Mouse (Mus musculus): Measurements from ENCODE around the gene Camta1.

The Camta1 gene

GRCm38 (mm10) chr4:151471886-151472285 is 389.8 kb downstream of the Camta1 start:
- in situ Hi-C loops (cut with MboI, MseI) = no loop called here

- in situ Hi-C loops (cut with MboI, MseI) = no loop called here
Observed at GRCm38 (mm10) chr4:151468381-151468780, 393.3 kb downstream of the Camta1 start.

GRCm38 (mm10) chr4:151458686-151459085 is 403.0 kb downstream of the Camta1 start:
- in situ Hi-C loops (cut with MboI, MseI) = no loop called here

- in situ Hi-C loops (cut with MboI, MseI) = no loop called here
Observed at GRCm38 (mm10) chr4:151454611-151455010, 407.1 kb downstream of the Camta1 start.

GRCm38 (mm10) chr4:151454065-151454464 is 407.6 kb downstream of the Camta1 start:
- in situ Hi-C loops (cut with MboI, MseI) = no loop called here

GRCm38 (mm10) chr4:151451885-151452284 is 409.8 kb downstream of the Camta1 start:
- in situ Hi-C loops (cut with MboI, MseI) = no loop called here

- in situ Hi-C loops (cut with MboI, MseI) = no loop called here
Observed at GRCm38 (mm10) chr4:151449981-151450380, 411.7 kb downstream of the Camta1 start.

- in situ Hi-C loops (cut with MboI, MseI) = no loop called here
Observed at GRCm38 (mm10) chr4:151448341-151448740, 413.3 kb downstream of the Camta1 start.

DNA sequence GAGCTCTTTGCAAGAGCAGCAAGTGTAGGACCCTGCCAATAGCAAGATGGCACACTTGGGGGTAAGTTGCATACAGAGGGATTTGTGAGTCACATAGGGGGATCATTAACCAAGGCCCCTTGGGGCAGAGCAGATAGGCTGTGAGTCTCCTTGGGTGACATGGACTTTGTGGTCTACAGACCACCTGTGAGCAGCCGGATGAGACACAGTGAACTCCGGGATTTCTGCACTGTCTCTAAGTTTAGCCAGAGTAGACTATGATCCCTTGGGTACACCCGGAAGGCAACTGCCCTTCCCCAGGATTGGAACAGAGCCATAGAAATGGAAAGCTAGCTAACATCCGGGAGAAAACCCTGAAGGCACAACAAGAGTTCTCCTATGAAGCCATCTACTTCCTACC is 417.0 kb downstream of the Camta1 start:
- in situ Hi-C loops (cut with MboI, MseI) = no loop called here

GRCm38 (mm10) chr4:151438561-151438960 is 423.1 kb downstream of the Camta1 start:
- in situ Hi-C loops (cut with MboI, MseI) = no loop called here

DNA sequence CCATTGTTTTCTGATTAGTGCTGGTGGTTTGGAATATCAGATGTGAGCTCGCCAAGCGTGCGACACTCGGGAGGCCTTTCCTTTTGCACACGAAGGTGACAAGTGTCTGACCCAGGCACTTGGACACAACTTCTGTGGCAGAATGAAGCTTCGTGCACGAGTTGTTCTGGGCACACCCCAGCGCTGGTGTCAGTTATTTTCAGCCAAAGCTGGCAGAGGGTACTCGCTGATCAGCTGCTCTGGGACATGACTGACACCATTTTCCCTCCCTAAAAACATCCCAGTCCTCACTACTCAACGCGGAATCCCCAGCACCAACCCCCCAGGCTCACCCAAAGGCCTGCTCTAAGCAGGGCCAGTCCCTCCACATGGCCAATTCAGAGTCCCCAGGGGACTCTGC is 423.8 kb downstream of the Camta1 start:
- in situ Hi-C loops (cut with MboI, MseI) = no loop called here

- in situ Hi-C loops (cut with MboI, MseI) = loop anchor here in 1 of 2 experiments (10.0 kb wide), 1 partner anchor 1840 kb away; no protein-coding TSS in a partner anchor
Observed at GRCm38 (mm10) chr4:151425133-151425532, 436.5 kb downstream of the Camta1 start.

DNA sequence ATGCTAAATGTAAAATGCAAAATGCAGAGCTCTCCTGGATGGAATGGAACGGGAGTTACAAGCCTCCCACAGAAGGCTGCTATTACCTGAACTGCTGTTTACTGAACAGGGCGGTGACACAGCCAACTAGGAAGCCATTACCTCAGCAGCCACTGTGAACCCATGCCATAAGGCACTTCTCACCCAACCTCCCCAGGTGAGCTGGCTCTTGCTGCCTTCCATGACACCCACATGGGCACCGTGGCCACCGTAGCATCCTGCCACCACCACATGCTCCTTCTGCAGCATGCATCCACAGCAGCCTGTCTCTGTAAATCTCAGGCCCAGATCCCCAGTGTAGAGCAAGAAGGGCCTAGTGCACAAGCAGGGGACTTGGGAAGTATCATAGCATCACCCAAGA is 438.8 kb downstream of the Camta1 start:
- in situ Hi-C loops (cut with MboI, MseI) = loop anchor here in 1 of 2 experiments (10.0 kb wide), 1 partner anchor 1842 kb away; no protein-coding TSS in a partner anchor

DNA sequence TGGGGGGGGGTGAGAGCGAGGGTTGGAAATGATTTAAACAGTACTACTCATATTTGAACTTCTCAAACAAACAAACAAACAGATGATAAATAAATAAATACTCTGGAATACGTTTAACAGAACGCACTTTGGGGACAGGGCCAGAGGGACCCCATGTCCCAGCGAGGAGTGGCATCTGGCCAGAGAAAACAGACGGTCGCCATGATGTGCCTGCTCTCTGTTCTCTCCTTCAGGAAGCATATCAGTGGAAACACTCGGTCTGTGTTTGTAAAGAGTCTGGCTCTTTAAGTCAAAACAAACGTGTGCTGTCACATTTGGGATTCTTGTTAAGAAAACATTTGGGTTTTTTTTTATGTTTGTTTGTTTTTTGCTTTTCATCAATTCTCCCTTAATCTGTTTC is 439.3 kb downstream of the Camta1 start:
- in situ Hi-C loops (cut with MboI, MseI) = loop anchor here in 1 of 2 experiments (10.0 kb wide), 1 partner anchor 1842 kb away; no protein-coding TSS in a partner anchor

DNA sequence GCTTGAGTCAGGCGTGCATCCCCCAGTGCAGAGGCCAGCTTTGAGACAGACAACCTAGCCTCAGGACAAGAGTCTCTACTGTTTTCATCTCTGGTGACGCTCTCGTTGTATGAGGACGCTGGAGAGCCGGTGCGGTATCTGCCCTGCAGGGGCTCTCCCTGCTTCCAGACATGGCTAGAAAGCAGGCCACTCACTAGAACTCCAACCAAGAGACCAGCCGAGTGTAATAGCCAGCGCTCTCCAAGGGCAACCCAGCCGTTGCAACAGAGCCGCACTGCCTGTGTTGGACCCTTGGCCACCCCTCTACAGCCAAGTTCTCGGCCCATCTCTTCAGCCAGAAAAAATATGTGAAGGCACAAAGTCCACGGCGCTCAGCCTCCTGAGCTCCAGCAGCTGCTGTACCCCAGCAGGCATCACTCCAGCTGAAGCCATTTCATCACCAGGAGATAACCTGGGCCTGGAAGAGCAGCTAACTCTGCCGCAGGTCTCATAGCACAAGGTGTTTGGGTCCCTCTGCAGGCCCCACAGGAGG is 443.3 kb downstream of the Camta1 start:
- in situ Hi-C loops (cut with MboI, MseI) = no loop called here

DNA sequence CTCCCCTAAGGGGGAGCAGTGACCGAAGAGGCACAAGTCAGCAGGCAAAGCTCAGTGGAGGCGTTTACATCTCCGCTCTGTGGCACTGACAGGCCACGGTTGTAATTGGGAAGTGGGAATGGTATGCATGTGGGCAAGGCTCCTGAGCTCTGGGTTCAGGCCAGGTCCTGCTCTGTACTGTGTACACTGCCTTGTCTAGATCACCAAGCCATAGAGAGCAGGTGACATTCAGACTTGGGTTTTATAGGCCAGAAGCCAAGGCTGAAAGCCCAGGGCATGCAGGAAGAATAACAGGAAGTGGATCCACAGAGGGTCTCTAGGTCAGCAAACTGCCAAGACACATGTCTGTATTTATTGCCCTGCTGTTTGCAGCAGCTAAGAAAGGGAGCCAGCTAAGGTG is 445.9 kb downstream of the Camta1 start:
- in situ Hi-C loops (cut with MboI, MseI) = no loop called here

GRCm38 (mm10) chr4:151415376-151415775 is 446.3 kb downstream of the Camta1 start:
- in situ Hi-C loops (cut with MboI, MseI) = no loop called here

DNA sequence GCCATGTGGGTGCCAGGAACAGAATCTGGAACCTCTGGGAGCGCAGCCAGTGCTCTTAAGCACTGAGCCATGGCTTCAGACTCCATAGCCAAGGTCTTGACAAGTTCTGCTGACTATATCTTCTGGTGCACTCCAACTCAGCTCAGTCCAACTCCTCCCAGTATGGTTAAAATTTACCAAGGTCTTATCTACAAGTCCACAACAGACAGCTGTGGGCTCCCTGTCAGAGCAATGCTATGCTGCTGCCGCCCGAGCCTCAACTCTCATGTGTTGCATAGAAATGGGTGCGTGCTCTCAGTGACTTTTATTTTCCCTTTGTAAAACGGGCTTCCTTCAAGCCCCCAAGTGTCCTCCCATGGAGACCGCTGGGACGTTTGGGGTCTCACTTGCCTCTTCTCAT is 446.7 kb downstream of the Camta1 start:
- in situ Hi-C loops (cut with MboI, MseI) = no loop called here

GRCm38 (mm10) chr4:151411641-151412061 is 450.0 kb downstream of the Camta1 start:
- in situ Hi-C loops (cut with MboI, MseI) = no loop called here

DNA sequence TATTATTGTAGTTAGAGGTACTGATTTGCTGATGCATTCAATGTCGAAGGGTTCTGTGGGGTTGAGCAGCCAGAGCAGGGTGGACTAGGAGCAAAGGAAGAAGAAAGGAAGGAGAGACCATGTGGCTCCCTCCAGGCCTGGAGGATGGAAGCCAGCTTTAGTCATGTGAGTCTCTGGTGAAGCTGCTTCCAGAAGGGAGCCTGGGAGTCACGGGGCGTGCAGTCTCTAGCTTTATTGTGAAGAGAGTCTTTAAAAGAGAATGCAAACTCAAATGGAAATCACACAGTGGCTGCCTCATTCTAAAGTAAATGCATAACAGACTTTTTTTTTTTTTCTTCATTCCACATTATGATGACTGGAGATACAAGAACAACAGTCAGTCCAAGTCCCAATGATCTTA is 450.7 kb downstream of the Camta1 start:
- in situ Hi-C loops (cut with MboI, MseI) = no loop called here

- in situ Hi-C loops (cut with MboI, MseI) = loop anchor here in 1 of 2 experiments (5.0 kb wide), 1 partner anchor 107 kb away; no protein-coding TSS in a partner anchor
Observed at GRCm38 (mm10) chr4:151409291-151409690, 452.4 kb downstream of the Camta1 start.

GRCm38 (mm10) chr4:151408811-151409210 is 452.9 kb downstream of the Camta1 start:
- in situ Hi-C loops (cut with MboI, MseI) = loop anchor here in 1 of 2 experiments (5.0 kb wide), 1 partner anchor 107 kb away; no protein-coding TSS in a partner anchor

- in situ Hi-C loops (cut with MboI, MseI) = loop anchor here in 1 of 2 experiments (5.0 kb wide), 1 partner anchor 106 kb away; no protein-coding TSS in a partner anchor
Observed at GRCm38 (mm10) chr4:151408246-151408645, 453.4 kb downstream of the Camta1 start.

All from T-helper 17 cell (primary cell).